Comparison of ENCODE assay signal across 8 mouse cellular contexts in genomic region chr15:98928598-98929240, GRCm38 (mm10). TPM values are rescaled to one million over a fixed set of nuclear protein-coding genes. Genes with fewer than 3 reads are reported as not detected.
A peak's percentile ranks its signal among the peaks of the same experiment; 100 is the strongest.
DNase-seq lines count a peak whose midpoint lies in the region; ATAC-seq and TF ChIP-seq lines count a peak whose summit lies in the region.

No protein-coding gene starts in this region.

- DNase-seq in G1E (ENCODE audit: low spot score) = peak; percentile 24
- DNase-seq in heart, postnatal 10 days = peak; percentile 85 to 86
- peak; percentile 92 for DNase-seq in kidney, postnatal 25 days
- peak; percentile 63 for DNase-seq in liver, postnatal 0 days
- peak; percentile 45 for DNase-seq in urinary bladder, postnatal 25 days (ENCODE audit: low spot score)

- no peak overlapping the region; the same call in 1 of the 2 replicates for H3K4me3 ChIP-seq in G1E (ENCODE audit: low read depth, low read length)
- no peak overlapping the region for H3K4me3 ChIP-seq in forebrain, embryonic 13.5 days
- no peak overlapping the region for H3K4me3 ChIP-seq in liver, postnatal 0 days (ENCODE audit: low read depth, low read length)
- H3K4me3 ChIP-seq in neural tube, embryonic 12.5 days = no peak overlapping the region

- TF ChIP-seq CTCF in G1E (IDR thresholded peaks at IDR 0.05; ENCODE audit: low read depth, low read length) = no peak
- peak; percentile 76 for TF ChIP-seq CTCF in liver, postnatal 0 days (IDR thresholded peaks at IDR 0.05; ENCODE audit: low read depth)

- peaks cover 2% of the 10 kb centered on the region; the same call in 1 of the 2 replicates for H3K9me3 ChIP-seq in G1E (replicated peaks)
- H3K9me3 ChIP-seq in forebrain, embryonic 13.5 days (replicated peaks) = no peaks in the 10 kb centered on the region
- no peaks in the 10 kb centered on the region for H3K9me3 ChIP-seq in liver, postnatal 0 days (ENCODE audit: low read length)
- H3K9me3 ChIP-seq in neural tube, embryonic 12.5 days = no peaks in the 10 kb centered on the region

- H3K27me3 ChIP-seq in G1E (ENCODE audit: insufficient read depth, low read length) = no peaks in the 10 kb centered on the region
- H3K27me3 ChIP-seq in forebrain, embryonic 13.5 days = no peaks in the 10 kb centered on the region
- no peaks in the 10 kb centered on the region for H3K27me3 ChIP-seq in liver, postnatal 0 days (ENCODE audit: insufficient read depth, low read length)
- no peaks in the 10 kb centered on the region for H3K27me3 ChIP-seq in neural tube, embryonic 12.5 days (replicated peaks)

- peak overlapping the region; percentile 31; the same call in 1 of the 2 replicates for H3K27ac ChIP-seq in forebrain, embryonic 13.5 days
- no peak overlapping the region for H3K27ac ChIP-seq in liver, postnatal 0 days (ENCODE audit: low read depth)
- no peak overlapping the region for H3K27ac ChIP-seq in neural tube, embryonic 12.5 days

- ATAC-seq in G1E (ENCODE audit: extremely low read depth, insufficient number of reproducible peaks, low FRiP score, poor library complexity, severe bottlenecking) = peak; percentile 31; the same call in 1 of the 2 replicates
- ATAC-seq in cerebellum, adult (ENCODE audit: insufficient number of reproducible peaks, low FRiP score, low TSS enrichment) = peak; percentile 65; the same call in 1 of the 2 replicates
- 0 out of 2 replicates have a peak, but pooled peaks have one; percentile 57 for ATAC-seq in forebrain, embryonic 13.5 days
- peak; percentile 67 for ATAC-seq in liver, postnatal 0 days
- ATAC-seq in neural tube, embryonic 12.5 days (ENCODE audit: low FRiP score, low read depth) = no peak

- 0 out of 2 replicates have a peak overlapping the region, but pooled peaks have one; percentile 30 for H3K9ac ChIP-seq in forebrain, embryonic 13.5 days
- no peak overlapping the region for H3K9ac ChIP-seq in liver, postnatal 0 days (replicated peaks)
- no peak overlapping the region for H3K9ac ChIP-seq in neural tube, embryonic 12.5 days

- H3K4me1 ChIP-seq in G1E (ENCODE audit: insufficient read depth, low read depth, low read length) = peaks cover 35% of the 10 kb centered on the region
- peaks cover 22% of the 10 kb centered on the region for H3K4me1 ChIP-seq in forebrain, embryonic 13.5 days
- H3K4me1 ChIP-seq in liver, postnatal 0 days (ENCODE audit: insufficient read depth) = peaks cover 10% of the 10 kb centered on the region
- H3K4me1 ChIP-seq in neural tube, embryonic 12.5 days = peaks cover 10% of the 10 kb centered on the region; the same call in 1 of the 2 replicates

- H3K36me3 ChIP-seq in G1E (replicated peaks) = peaks cover 28% of the 10 kb centered on the region
- H3K36me3 ChIP-seq in forebrain, embryonic 13.5 days (ENCODE audit: poor library complexity, severe bottlenecking) = peaks cover 14% of the 10 kb centered on the region
- H3K36me3 ChIP-seq in liver, postnatal 0 days (replicated peaks; ENCODE audit: insufficient read depth, low read length) = peaks cover 10% of the 10 kb centered on the region
- peaks cover 8% of the 10 kb centered on the region; the same call in 1 of the 2 replicates for H3K36me3 ChIP-seq in neural tube, embryonic 12.5 days

- no peak for TF ChIP-seq EP300 in liver, postnatal 0 days (IDR thresholded peaks at IDR 0.05; ENCODE audit: low read depth)

- no peak overlapping the region for H3K4me2 ChIP-seq in forebrain, embryonic 13.5 days
- H3K4me2 ChIP-seq in liver, postnatal 0 days (ENCODE audit: low read depth, low read length) = no peak overlapping the region
- H3K4me2 ChIP-seq in neural tube, embryonic 12.5 days (replicated peaks) = 0 out of 2 replicates have a peak overlapping the region, but pooled peaks have one; percentile 2

- intact Hi-C loops in heart, postnatal 10 days (cut with DNase I) = loop anchor here (1.0 to 5.0 kb wide), 3 partner anchors 36 to 66 kb away; no protein-coding TSS in a partner anchor

- WGBS in forebrain, embryonic 13.5 days = 15% methylated on average over 13 of the region's 13 CpGs
- 18% methylated on average over 13 of the region's 13 CpGs for whole genome bisulfite sequencing in liver, postnatal 0 days (ENCODE audit: insufficient replicate concordance)
- 19% methylated on average over 13 of the region's 13 CpGs for WGBS in neural tube, embryonic 12.5 days

RNA-seq across cellular contexts. Expression of gene Tuba1b, which starts 5.6 kb away (rescaled TPM):
- 1,654 and 1,866 TPM in 2 replicates for total RNA-seq in G1E (2014; fragmentation: Nextera tagmentation)
- 717 and 929 TPM in 2 replicates for total RNA-seq in G1E (2017)
- 255 and 384 TPM in 2 replicates for polyA plus RNA-seq in G1E (2012)
- 1,607 and 1,715 TPM in 2 replicates for polyA plus RNA-seq in forebrain, embryonic 13.5 days (2015; fragmentation: Nextera tagmentation; extraction: Ambion mirVana)
- total RNA-seq in heart, postnatal 10 days (2021) = 100 to 1,000 TPM; 373 to 402 TPM
- 389 and 423 TPM in 2 replicates for polyA plus RNA-seq in liver, postnatal 0 days (2015; fragmentation: Nextera tagmentation; extraction: Ambion mirVana)
- 1,299 and 1,329 TPM in 2 replicates for polyA plus RNA-seq in neural tube, embryonic 12.5 days (2016; fragmentation: Nextera tagmentation; extraction: Ambion mirVana)

RNA-seq across cellular contexts. Expression of gene Lmbr1l, which starts 10.7 kb away (rescaled TPM):
- total RNA-seq in G1E (2014; fragmentation: Nextera tagmentation) = 10.9 and 17.1 TPM in 2 replicates
- 4.5 and 7.4 TPM in 2 replicates for total RNA-seq in G1E (2017)
- 9.6 and 9.7 TPM in 2 replicates for polyA plus RNA-seq in G1E (2012)
- 39.8 and 47.1 TPM in 2 replicates for polyA plus RNA-seq in forebrain, embryonic 13.5 days (2015; fragmentation: Nextera tagmentation; extraction: Ambion mirVana)
- 10 to 100 TPM; 15.4 to 16.1 TPM for total RNA-seq in heart, postnatal 10 days (2021)
- polyA plus RNA-seq in liver, postnatal 0 days (2015; fragmentation: Nextera tagmentation; extraction: Ambion mirVana) = 4.9 and 5.1 TPM in 2 replicates
- 35.9 and 40.0 TPM in 2 replicates for polyA plus RNA-seq in neural tube, embryonic 12.5 days (2016; fragmentation: Nextera tagmentation; extraction: Ambion mirVana)

RNA-seq across cellular contexts. Expression of gene Gm49450, which starts 24.6 kb away (rescaled TPM):
- total RNA-seq in G1E (2014; fragmentation: Nextera tagmentation) (not detected in 2 replicates), G1E (2017) (not detected in 2 replicates)
- not detected in 2 replicates for polyA plus RNA-seq in G1E (2012)
- not detected in 2 replicates for polyA plus RNA-seq in forebrain, embryonic 13.5 days (2015; fragmentation: Nextera tagmentation; extraction: Ambion mirVana)
- total RNA-seq in heart, postnatal 10 days (2021) = not detected
- not detected in 2 replicates for polyA plus RNA-seq in liver, postnatal 0 days (2015; fragmentation: Nextera tagmentation; extraction: Ambion mirVana)
- polyA plus RNA-seq in neural tube, embryonic 12.5 days (2016; fragmentation: Nextera tagmentation; extraction: Ambion mirVana) = not detected in 2 replicates

RNA-seq across cellular contexts. Expression of gene Tuba1a, which starts 24.8 kb away (rescaled TPM):
- total RNA-seq in G1E (2014; fragmentation: Nextera tagmentation) = 11.6 and 22.3 TPM in 2 replicates
- total RNA-seq in G1E (2017) = 35.9 and 52.0 TPM in 2 replicates
- 1.4 and 3.3 TPM in 2 replicates for polyA plus RNA-seq in G1E (2012)
- 10,586 and 11,102 TPM in 2 replicates for polyA plus RNA-seq in forebrain, embryonic 13.5 days (2015; fragmentation: Nextera tagmentation; extraction: Ambion mirVana)
- 100 to 1,000 TPM; 263 to 273 TPM for total RNA-seq in heart, postnatal 10 days (2021)
- polyA plus RNA-seq in liver, postnatal 0 days (2015; fragmentation: Nextera tagmentation; extraction: Ambion mirVana) = 28.1 and 28.7 TPM in 2 replicates
- polyA plus RNA-seq in neural tube, embryonic 12.5 days (2016; fragmentation: Nextera tagmentation; extraction: Ambion mirVana) = 10,701 and 10,796 TPM in 2 replicates

RNA-seq across cellular contexts. Expression of gene Dhh, which starts 30.4 kb away (rescaled TPM):
- total RNA-seq in G1E (2014; fragmentation: Nextera tagmentation) (not detected in 2 replicates), G1E (2017) (0.05 and 0.06 TPM in 2 replicates)
- polyA plus RNA-seq in G1E (2012) = not detected in 2 replicates
- 0.22 and 0.28 TPM in 2 replicates for polyA plus RNA-seq in forebrain, embryonic 13.5 days (2015; fragmentation: Nextera tagmentation; extraction: Ambion mirVana)
- total RNA-seq in heart, postnatal 10 days (2021) = 1 to 10 TPM; 2.8 to 3.8 TPM
- polyA plus RNA-seq in liver, postnatal 0 days (2015; fragmentation: Nextera tagmentation; extraction: Ambion mirVana) = 0.07 TPM in 1 of 2 replicates, not detected in the other
- polyA plus RNA-seq in neural tube, embryonic 12.5 days (2016; fragmentation: Nextera tagmentation; extraction: Ambion mirVana) = 1.6 and 1.9 TPM in 2 replicates

Comparison
In these comparisons a context has a peak if more than half of its experiments do, and no peak if none do; other contexts are left out.
1. DNase-seq: peak in every context shown above with its lines; median percentile 92 in kidney, postnatal 25 days; 86 in heart, postnatal 10 days; 63 in liver, postnatal 0 days; 45 in urinary bladder, postnatal 25 days; 24 in G1E.